Mouse (Mus musculus) C2C12 (cell line): ENCODE results near the gene Itga4. TPM values are rescaled to one million over a fixed set of nuclear protein-coding genes. Genes with fewer than 3 reads are reported as not detected.
A peak's percentile ranks its signal among the peaks of the same experiment; 100 is the strongest.

Experiments used
- H3K27me3 ChIP-seq: one replicate; pipeline ENCODE4 v1.6.1; 2011; ENCODE audit not compliant: control insufficient read depth, insufficient read depth, insufficient read length
- H3K36me3 ChIP-seq: one replicate; pipeline ENCODE4 v1.6.1; 2011; ENCODE audit not compliant: control insufficient read depth, insufficient read depth
- H3K4me3 ChIP-seq: one replicate; pipeline ENCODE4 v1.5.1; 2011; ENCODE audit warnings: mild to moderate bottlenecking, control low read depth; ENCODE audit not compliant: poor library complexity, insufficient read depth, severe bottlenecking
- H3K79me2 ChIP-seq: one replicate; pipeline ENCODE4 v1.6.1; 2011; ENCODE audit not compliant: control insufficient read depth, insufficient read depth
- H3K79me3 ChIP-seq: one replicate; pipeline ENCODE4 v1.6.1; 2011; ENCODE audit warnings: low read depth, control low read depth
- H3ac ChIP-seq: one replicate; pipeline ENCODE3; 2011; ENCODE audit warnings: low read depth; ENCODE audit not compliant: control insufficient read depth, insufficient read length
- CEBPB ChIP-seq: IDR thresholded peaks from one replicate; pipeline ENCODE4 v1.6.1; 2011; ENCODE audit warnings: low read depth, mild to moderate bottlenecking, control low read depth, moderate library complexity
- CTCF ChIP-seq: IDR thresholded peaks from one replicate; pipeline ENCODE4 v1.5.1; 2011; ENCODE audit not compliant: control insufficient read depth, insufficient read depth, insufficient read length
- FOSL1 ChIP-seq: IDR thresholded peaks from one replicate; pipeline ENCODE4 v1.8.0; 2011; ENCODE audit warnings: mild to moderate bottlenecking, low read length; ENCODE audit not compliant: poor library complexity, insufficient read depth, severe bottlenecking
- MAX ChIP-seq: IDR thresholded peaks from one replicate; pipeline ENCODE4 v1.6.1; 2011; ENCODE audit warnings: mild to moderate bottlenecking, control low read depth
- MYOD1 ChIP-seq: IDR thresholded peaks from one replicate; pipeline ENCODE4 v1.6.1; 2011; ENCODE audit warnings: low read depth; ENCODE audit not compliant: control insufficient read depth, insufficient read length
- MYOG ChIP-seq: IDR thresholded peaks from one replicate; pipeline ENCODE4 v1.6.1; 2011; ENCODE audit not compliant: control insufficient read depth, insufficient read length; ENCODE audit errors: extremely low read depth
- USF1 ChIP-seq: IDR thresholded peaks from one replicate; pipeline ENCODE4 v1.6.1; 2011; ENCODE audit warnings: low read depth, mild to moderate bottlenecking, control low read depth, moderate library complexity
- polyA plus RNA-seq: library from polyadenylated mRNA; unstranded; fragments of >200 nt; fragmentation: generic; extraction: Trizol; gene quantifications from one replicate; pipeline ENCODE4 v1.2.1, GENCODE M21; 2012; ENCODE audit warnings: missing spikeins

Itga4 gene
- polyA plus RNA-seq, 1 experiment: 0.84 TPM

DNA sequence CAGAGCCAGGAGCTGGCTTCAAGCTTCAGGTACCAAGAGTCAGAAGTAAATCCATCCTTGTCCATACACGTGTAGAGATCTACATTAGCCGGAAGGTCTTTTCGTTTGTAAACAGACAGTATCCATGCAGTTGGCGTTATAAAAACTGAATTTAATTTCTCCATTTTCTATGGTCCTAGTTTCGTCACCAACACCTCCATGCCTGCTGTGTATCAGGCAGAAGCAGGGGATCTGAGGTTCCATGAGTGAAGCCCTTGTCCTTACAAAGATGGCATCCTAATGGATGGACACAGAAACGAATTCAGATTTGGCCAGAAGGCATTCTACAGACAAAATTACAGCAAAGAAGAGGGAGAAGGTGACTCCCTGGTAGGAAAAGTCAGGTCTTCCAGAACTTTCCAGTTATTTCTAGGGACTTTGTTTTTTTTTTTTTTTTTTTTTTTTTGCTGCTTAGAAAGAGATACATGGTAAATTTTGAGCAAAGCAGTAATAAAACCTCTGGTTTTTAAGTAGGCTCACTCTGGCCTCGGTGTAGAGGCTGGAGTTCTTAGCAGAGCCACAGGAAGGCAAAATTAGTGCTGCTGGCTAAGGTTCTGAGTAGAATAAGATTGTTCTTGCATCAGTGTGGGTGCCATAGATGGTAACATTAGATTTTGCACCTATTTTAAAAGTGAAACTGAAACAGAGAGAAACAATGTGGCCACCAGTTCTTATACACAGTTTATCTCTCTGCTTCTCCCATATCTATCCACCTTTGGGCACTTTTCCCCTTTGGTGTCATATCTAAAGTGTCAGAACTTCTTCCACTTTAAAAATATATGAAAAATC lies 116.3 kb downstream of the Itga4 start:
- no peaks in the 10 kb centered on the region for H3K79me2 ChIP-seq
- no peak overlapping the region for H3K4me3 ChIP-seq
- no peaks in the 10 kb centered on the region for H3K79me3 ChIP-seq
- H3K36me3 ChIP-seq: no peaks in the 10 kb centered on the region
- TF ChIP-seq MAX: no peak
- TF ChIP-seq CTCF: no peak
- TF ChIP-seq FOSL1: no peak
- no peak for TF ChIP-seq USF1
- no peak for TF ChIP-seq MYOD1
- TF ChIP-seq CEBPB: no peak
- TF ChIP-seq MYOG: no peak
- no peak overlapping the region for H3ac ChIP-seq
- no peaks in the 10 kb centered on the region for H3K27me3 ChIP-seq

DNA sequence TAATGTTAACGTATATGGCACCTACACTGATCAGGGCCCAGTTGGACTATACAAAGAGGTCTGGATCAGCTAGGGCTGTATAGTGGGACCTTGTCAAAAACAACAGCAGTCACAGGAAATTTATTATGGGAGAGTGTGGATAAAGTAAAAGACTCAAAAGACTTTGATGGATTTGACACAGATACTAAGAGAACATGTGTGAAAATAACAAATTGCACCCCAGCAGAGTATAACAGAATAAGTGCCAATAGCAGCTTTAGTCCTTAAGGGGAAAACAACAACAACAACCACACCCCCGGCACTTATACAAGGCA lies 116.9 kb downstream of the Itga4 start:
- TF ChIP-seq CEBPB: no peak
- no peak for TF ChIP-seq MYOD1
- no peak for TF ChIP-seq FOSL1
- no peak for TF ChIP-seq USF1
- no peak for TF ChIP-seq MAX
- no peak for TF ChIP-seq MYOG
- no peak for TF ChIP-seq CTCF
- no peaks in the 10 kb centered on the region for H3K27me3 ChIP-seq
- H3K79me2 ChIP-seq: no peaks in the 10 kb centered on the region
- no peaks in the 10 kb centered on the region for H3K36me3 ChIP-seq
- no peaks in the 10 kb centered on the region for H3K79me3 ChIP-seq
- no peak overlapping the region for H3K4me3 ChIP-seq
- no peak overlapping the region for H3ac ChIP-seq

DNA sequence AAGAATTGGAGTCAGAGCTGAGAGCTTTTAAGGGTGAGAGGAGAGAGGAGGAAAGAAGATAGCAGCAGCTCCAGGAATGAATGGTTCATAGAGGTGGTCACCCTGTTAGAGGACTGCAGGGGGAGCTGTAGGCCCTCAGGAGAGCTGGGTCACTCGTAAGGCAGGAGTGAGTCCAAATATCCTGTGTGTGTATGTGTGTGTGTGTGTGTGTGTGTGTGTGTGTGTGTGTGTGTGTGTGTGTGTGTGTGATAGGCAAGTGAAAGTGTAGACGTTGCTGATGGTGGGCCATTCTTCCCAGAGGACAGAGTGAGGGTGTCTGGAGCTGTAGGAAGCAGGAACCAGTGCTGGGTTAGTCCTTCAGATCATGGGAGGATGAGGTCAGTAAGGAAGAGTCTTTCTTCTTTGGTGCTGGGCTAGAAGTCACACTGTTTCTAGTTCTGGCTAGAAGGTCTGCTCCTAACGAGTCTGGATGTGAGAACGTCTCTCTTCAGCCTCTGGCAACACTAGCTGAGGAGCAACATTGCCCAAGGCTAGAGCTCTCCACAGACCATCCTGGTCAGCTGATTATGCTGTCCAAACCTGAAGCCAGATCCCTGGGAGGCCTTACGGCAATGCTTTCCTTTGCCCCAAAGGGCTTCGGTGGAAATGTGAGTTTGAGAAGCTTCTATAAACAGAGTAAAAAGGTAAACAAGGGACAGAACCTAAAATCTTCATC lies 117.4 kb downstream of the Itga4 start:
- Histone ChIP-seq H3K27me3 (no peaks in the 10 kb centered on the region), H3K79me2 (no peaks in the 10 kb centered on the region), H3K4me3 (no peak overlapping the region), H3K79me3 (no peaks in the 10 kb centered on the region), H3K36me3 (no peaks in the 10 kb centered on the region), H3ac (no peak overlapping the region)
- peak; percentile 50 for TF ChIP-seq CTCF
- TF ChIP-seq USF1: no peak

- Histone ChIP-seq H3K79me2 (no peaks in the 10 kb centered on the region), H3K27me3 (no peaks in the 10 kb centered on the region), H3ac (no peak overlapping the region), H3K79me3 (no peaks in the 10 kb centered on the region), H3K36me3 (no peaks in the 10 kb centered on the region), H3K4me3 (no peak overlapping the region)
- TF ChIP-seq MAX: no peak
- no peak for TF ChIP-seq CEBPB
- no peak for TF ChIP-seq CTCF
- no peak for TF ChIP-seq MYOG
- TF ChIP-seq MYOD1: no peak
Measured at GRCm38 (mm10) chr2:79378346-79379086, 123.3 kb downstream of the Itga4 start.

GRCm38 (mm10) chr2:79379087-79380041 lies 124.1 kb downstream of the Itga4 start:
- Histone ChIP-seq H3K79me3 (no peaks in the 10 kb centered on the region), H3K36me3 (no peaks in the 10 kb centered on the region), H3K4me3 (no peak overlapping the region), H3ac (no peak overlapping the region), H3K79me2 (no peaks in the 10 kb centered on the region), H3K27me3 (no peaks in the 10 kb centered on the region)
- TF ChIP-seq MYOD1 (no peak), MYOG (no peak), MAX (no peak), FOSL1 (no peak), USF1 (no peak), CEBPB (no peak), CTCF (no peak)

Other genes starting within 250 kb of the Itga4 start
- gene Neurod1, start 201.3 kb downstream of the Itga4 start, polyA plus RNA-seq: not detected
- gene Cerkl, start 201.4 kb downstream of the Itga4 start, polyA plus RNA-seq: not detected